Mouse (Mus musculus) bone marrow macrophage, adult 2 months (primary cell): ENCODE data around the gene Tmprss6. TPM values are rescaled to one million over a fixed set of nuclear protein-coding genes. Genes with fewer than 3 reads are reported as not detected.

Experiments
- H3K27ac ChIP-seq: 2 replicates; pipeline ENCODE4 v1.5.1; 2012; ENCODE audit warnings: low read depth, low read length; ENCODE audit not compliant: insufficient read depth
- H3K4me1 ChIP-seq: 2 replicates; pipeline ENCODE4 v1.6.1; 2012; ENCODE audit warnings: low read length; ENCODE audit not compliant: control insufficient read depth, insufficient read depth
- H3K4me3 ChIP-seq: 2 replicates; pipeline ENCODE4 v1.5.1; 2012; ENCODE audit warnings: mild to moderate bottlenecking, low read length, moderate library complexity; ENCODE audit not compliant: insufficient read depth
- CTCF ChIP-seq: IDR thresholded peaks from 2 replicates; pipeline ENCODE4 v1.5.1; 2012; ENCODE audit warnings: low read depth, mild to moderate bottlenecking, low read length, moderate library complexity
- POLR2A ChIP-seq: IDR thresholded peaks from 2 replicates; pipeline ENCODE4 v1.6.1; 2012; ENCODE audit warnings: mild to moderate bottlenecking, low read depth, low read length, borderline replicate concordance
- polyA plus RNA-seq: library from polyadenylated mRNA; stranded (reverse); fragments of >200 nt; gene quantifications from 2 replicates; pipeline ENCODE4 v1.2.4, GENCODE M21; 2012; ENCODE audit not compliant: missing spikeins, insufficient read depth, insufficient read length

Tmprss6 gene
- polyA plus RNA-seq, 1 experiment = not detected

- no peak for TF ChIP-seq POLR2A
- no peak for TF ChIP-seq CTCF
- Histone ChIP-seq H3K27ac (no peak overlapping the region), H3K4me3 (no peak overlapping the region), H3K4me1 (peaks cover 7% of the 10 kb centered on the region)
Observed at GRCm38 (mm10) chr15:78434896-78435520, 33.4 kb downstream of the Tmprss6 start.

- Histone ChIP-seq H3K4me1 (peaks cover 15% of the 10 kb centered on the region), H3K27ac (no peak overlapping the region), H3K4me3 (no peak overlapping the region)
- TF ChIP-seq POLR2A = no peak
- TF ChIP-seq CTCF = no peak
Observed at GRCm38 (mm10) chr15:78431541-78432121, 36.8 kb downstream of the Tmprss6 start.

GRCm38 (mm10) chr15:78430874-78431273 is 37.6 kb downstream of the Tmprss6 start:
- TF ChIP-seq POLR2A (no peak), CTCF (no peak)

GRCm38 (mm10) chr15:78429871-78430622 is 38.4 kb downstream of the Tmprss6 start:
- Histone ChIP-seq H3K4me1 (peaks cover 15% of the 10 kb centered on the region), H3K27ac (no peak overlapping the region), H3K4me3 (peak overlapping the region; percentile 67; the same call in 1 of the 2 replicates)
- TF ChIP-seq POLR2A (no peak), CTCF (no peak)

More at GRCm38 (mm10) chr15:78430874-78431273, 37.6 kb downstream of the Tmprss6 start:
- Histone ChIP-seq H3K4me1 (peaks cover 15% of the 10 kb centered on the region), H3K4me3 (no peak overlapping the region), H3K27ac (no peak overlapping the region)

GRCm38 (mm10) chr15:78429139-78429459 is 39.3 kb downstream of the Tmprss6 start:
- peaks cover 15% of the 10 kb centered on the region for H3K4me1 ChIP-seq
- H3K27ac ChIP-seq = no peak overlapping the region
- TF ChIP-seq CTCF = no peak
- no peak for TF ChIP-seq POLR2A
- peak overlapping the region; percentile 67 for H3K4me3 ChIP-seq

GRCm38 (mm10) chr15:78428391-78429138 is 39.9 kb downstream of the Tmprss6 start, which contains the start of gene Kctd17:
TSS of gene Kctd17 (plus strand) at chr15:78428564.
- H3K4me3 ChIP-seq = peak within 1 kb of the TSS; percentile 67
- no peak within 1 kb of the TSS for H3K27ac ChIP-seq
- peaks cover 15% of the 10 kb centered on the region for H3K4me1 ChIP-seq
- TF ChIP-seq POLR2A (no peak), CTCF (no peak)

- no peak overlapping the region for H3K27ac ChIP-seq
- TF ChIP-seq CTCF (no peak), POLR2A (no peak)
- H3K4me1 ChIP-seq = peaks cover 14% of the 10 kb centered on the region
- H3K4me3 ChIP-seq = no peak overlapping the region
Observed at GRCm38 (mm10) chr15:78425230-78425629, 43.2 kb downstream of the Tmprss6 start.

GRCm38 (mm10) chr15:78424507-78424906 is 43.9 kb downstream of the Tmprss6 start:
- no peak overlapping the region for H3K27ac ChIP-seq
- TF ChIP-seq POLR2A (no peak), CTCF (no peak)
- peaks cover 6% of the 10 kb centered on the region for H3K4me1 ChIP-seq
- H3K4me3 ChIP-seq = no peak overlapping the region
